Mouse (Mus musculus) lung, postnatal 10 days (tissue): ENCODE data around the gene Cntn4.
"Not testable (repeated sequence)": the region's sequence is repeated elsewhere in the genome, so short reads cannot be mapped to it uniquely, and the experiment has no call there.

ENCODE experiments used
- DNase-seq: peaks from one replicate; pipeline ENCODE4 v3.0.0; 2021

The Cntn4 gene

GRCm38 (mm10) chr6:106332933-106333332, 655.5 kb downstream of the Cntn4 start:
- DNase-seq: no peak

- DNase-seq: no peak
Observed at GRCm38 (mm10) chr6:106335066-106335465, 657.6 kb downstream of the Cntn4 start.

GRCm38 (mm10) chr6:106336805-106337204, 659.3 kb downstream of the Cntn4 start:
- DNase-seq: no peak

DNA sequence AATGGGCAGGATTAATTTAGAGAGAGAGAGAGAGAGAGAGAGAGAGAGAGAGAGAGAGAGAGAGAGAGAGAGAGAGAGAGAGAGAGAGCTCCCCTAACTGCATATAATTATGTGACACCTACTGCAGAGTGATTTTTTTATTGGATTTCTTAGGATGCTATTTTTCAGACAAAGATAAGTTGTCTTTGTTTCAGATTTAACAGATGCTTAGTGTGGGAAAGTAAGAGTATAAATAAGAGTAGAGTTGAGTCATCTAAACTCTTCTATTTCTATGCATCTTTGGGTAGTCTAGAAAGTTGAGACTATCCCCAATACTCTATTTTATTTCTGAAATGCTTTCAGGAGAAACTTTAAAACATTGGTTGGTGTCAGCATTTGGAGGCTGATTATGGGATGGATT, 660.4 kb downstream of the Cntn4 start:
- no peak for DNase-seq

GRCm38 (mm10) chr6:106341114-106341513, 663.7 kb downstream of the Cntn4 start:
- no peak for DNase-seq

DNA sequence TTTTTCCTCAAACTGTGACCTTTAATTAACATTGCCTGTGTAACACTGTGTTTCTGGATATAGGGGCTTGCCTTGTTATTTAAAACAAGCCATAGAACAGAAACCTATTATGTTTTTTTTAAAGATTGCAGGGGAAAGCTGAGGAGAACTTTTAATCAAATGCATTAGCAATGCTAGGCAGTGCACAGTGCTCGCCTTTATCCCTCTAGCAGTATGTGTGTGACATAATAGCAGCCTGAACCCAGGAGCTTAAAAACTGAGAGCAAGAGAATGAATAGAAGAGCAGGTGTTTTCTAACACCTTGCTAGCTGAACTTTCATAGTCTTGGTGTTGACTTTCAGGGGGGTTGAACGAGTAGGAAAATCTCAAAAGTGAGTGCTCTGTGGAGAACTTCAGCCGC, 672.6 kb downstream of the Cntn4 start:
- DNase-seq: no peak

DNA sequence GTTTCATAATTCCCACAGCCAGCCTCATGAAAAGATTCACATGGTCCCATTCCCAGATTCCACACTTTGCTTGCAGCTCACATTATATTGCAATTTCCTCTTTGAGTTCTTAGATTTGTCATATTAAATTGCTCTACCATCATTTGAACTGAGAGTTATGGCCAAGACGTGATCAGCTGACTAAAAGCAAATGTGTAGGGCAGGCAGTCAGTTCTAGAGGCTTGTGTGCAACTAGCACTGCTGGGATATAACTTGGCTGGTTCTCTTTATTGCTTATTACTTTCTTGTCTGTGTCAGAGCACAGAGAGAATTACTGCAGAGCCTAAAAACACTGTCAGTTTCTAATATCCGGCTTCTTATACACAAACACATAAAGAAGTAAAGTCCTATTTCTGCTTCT, 673.9 kb downstream of the Cntn4 start:
- DNase-seq: no peak

DNA sequence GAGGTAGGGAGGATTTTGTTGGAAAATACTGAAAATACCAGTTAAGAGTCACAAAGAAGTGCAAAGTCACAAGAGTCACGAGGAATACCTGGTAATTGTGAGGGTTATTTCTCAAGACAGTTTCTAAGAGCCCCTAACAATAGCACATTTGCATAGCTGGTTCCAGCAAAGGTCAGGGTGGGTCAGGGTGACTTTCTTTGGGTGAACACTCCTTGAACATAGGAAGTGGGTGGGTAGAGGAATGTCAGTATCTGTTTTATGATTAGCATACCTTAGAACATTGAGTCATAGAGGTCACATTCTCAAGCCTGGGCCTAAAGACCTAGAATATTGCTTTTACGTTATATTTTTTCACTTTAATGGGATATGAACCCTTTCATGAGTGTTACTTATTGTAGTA, 681.3 kb downstream of the Cntn4 start:
- DNase-seq: not testable (repeated sequence)

GRCm38 (mm10) chr6:106381288-106382025, 704.0 kb downstream of the Cntn4 start:
- no peak for DNase-seq

- no peak for DNase-seq
Observed at GRCm38 (mm10) chr6:106387833-106388406, 710.5 kb downstream of the Cntn4 start.

DNA sequence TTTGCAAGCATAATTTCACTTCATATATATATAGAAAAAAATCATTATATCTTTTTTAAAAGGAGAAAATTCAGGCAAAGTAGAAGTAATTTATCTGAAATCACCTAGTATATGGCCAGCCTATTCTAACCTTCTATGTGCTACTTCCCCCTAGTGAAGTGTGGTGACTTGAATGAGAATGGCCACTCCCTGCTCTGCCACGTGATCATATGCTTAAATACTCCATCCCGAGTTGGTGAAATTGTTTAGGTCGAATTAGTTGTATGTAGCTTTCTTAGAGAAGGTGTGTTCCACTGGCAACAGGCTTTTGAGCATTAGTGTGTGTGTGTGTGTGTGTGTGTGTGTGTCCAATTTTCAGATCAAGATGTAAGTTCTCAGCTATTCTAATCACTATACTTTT, 730.6 kb downstream of the Cntn4 start:
- DNase-seq: no peak

GRCm38 (mm10) chr6:106408634-106409033, 731.2 kb downstream of the Cntn4 start:
- DNase-seq: no peak

DNA sequence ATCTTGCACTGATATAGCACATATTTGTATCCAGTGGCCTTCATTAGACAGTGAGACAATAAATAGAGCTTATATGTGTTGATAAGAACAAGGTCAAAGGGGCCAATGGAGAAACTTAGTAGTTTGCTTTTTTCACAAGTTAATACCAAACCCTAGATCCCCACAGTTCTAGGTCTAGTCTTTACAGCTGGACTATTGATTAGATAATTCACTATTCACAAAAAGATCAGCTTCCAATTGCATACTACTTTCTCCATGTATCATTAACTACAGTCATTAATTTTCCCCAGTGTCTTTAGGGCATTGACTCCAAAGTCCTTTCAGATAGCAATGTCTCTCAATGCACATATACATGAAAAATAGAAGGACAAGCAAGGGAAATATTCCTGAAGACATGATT, 745.5 kb downstream of the Cntn4 start:
- no peak for DNase-seq

DNA sequence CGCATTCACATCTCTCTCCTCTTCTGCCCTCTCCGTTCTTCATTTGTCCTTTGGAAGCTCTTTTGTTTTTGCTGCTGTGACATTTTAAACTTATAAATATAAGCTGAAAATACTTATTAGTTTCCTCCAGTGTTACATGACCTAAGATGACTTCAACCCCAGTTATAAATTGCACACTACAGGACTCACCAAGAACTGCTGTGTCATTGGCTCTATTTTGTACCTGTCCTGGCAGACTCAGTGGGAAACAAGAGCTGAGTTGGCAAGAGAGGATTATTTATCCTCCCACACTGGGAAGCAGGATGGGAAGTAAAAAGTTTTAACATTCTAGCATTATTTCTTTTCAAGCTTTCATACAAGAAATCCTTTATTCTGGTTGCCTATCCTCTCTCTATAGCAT, 746.0 kb downstream of the Cntn4 start:
- DNase-seq: no peak

DNA sequence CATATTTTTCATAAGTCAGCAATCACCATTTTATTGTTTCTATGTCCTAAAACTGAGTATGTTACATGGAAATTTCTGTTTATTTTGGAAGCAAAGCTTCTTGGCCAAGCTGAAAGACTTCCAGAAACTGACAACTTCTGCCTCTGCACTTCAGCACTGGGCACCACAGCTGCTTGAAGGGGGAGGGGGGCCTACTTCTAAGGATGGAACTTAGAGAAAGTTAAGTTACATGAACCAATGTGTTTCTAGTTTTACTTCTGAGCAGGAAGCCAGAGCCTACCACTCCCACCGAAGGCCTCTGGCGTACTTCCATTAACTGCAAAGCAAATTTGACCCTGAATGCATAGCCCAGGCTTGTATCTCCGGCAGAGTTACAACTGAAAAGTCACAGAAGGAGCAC, 749.2 kb downstream of the Cntn4 start:
- DNase-seq: peak; percentile 22

- DNase-seq: no peak
Observed at GRCm38 (mm10) chr6:106431466-106431865, 754.0 kb downstream of the Cntn4 start.

- no peak for DNase-seq
Observed at GRCm38 (mm10) chr6:106440786-106441185, 763.3 kb downstream of the Cntn4 start.

GRCm38 (mm10) chr6:106441246-106441645, 763.8 kb downstream of the Cntn4 start:
- DNase-seq: no peak

DNA sequence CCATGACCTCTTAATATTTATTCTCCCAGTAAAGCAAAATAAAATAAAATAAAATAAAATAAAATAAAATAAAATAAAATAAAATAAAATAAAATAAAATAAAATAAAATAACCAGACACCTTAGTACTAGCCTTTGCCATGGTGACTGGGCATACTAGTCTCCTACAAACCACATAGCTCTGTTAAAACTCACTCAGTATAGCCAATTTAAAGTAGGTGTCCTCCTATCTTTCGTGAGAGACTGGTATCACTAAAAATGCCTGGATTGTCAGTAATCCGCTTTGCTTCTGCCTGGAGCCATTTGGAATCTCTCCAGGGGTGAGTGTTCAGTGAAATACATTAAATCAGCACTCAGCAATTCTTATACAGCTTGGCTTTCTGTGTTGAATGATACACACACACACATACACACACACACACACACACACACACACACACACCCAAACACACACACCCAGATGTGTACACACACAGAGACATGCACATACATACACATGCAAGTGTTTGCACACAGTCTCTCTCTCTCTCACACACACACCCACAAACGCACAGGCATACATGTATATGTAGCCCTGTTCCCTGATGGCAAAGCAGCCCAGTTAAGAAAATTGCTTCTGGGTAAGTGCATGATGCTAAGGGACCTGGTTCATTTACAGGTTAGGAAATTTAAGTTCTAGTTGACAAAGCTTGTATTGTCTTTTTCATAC, 776.8 kb downstream of the Cntn4 start:
- no peak for DNase-seq

DNA sequence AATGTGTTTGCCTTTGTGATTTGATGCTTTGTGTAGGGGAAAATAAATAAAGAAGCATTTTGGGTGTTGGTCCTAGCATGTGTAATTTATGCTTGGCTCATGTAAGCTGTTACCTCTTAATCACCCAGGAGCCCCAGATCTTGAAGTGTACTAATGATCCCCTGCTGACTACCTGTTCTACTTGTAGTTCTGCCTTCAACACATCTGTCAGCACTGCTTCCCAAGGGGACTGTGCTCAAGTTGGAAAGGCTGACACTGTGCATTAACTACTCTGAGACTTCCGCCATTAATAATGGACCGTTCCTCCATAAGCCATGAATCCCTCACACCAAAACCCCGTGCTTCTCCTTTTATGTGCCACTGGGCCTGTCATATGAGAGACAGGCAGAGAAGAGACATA, 778.2 kb downstream of the Cntn4 start:
- no peak for DNase-seq

DNA sequence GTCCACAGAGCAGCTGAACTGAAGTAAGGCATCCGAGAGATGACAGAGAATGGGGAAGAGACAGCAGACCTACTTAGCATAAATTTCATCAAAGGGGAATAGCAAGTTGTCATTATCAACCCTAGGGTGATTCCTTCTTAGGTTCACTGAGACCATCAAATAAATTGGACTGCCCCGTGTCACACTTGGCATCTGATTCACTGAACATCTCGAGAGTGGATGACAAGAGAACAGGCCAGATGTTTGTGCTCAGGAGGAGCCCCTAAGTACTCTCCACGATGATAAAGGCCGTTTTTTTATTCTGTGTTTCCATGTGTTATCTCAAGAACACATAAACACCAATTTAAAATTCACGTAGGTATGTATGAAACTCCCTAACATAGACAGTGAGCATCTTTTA, 780.7 kb downstream of the Cntn4 start:
- no peak for DNase-seq

DNA sequence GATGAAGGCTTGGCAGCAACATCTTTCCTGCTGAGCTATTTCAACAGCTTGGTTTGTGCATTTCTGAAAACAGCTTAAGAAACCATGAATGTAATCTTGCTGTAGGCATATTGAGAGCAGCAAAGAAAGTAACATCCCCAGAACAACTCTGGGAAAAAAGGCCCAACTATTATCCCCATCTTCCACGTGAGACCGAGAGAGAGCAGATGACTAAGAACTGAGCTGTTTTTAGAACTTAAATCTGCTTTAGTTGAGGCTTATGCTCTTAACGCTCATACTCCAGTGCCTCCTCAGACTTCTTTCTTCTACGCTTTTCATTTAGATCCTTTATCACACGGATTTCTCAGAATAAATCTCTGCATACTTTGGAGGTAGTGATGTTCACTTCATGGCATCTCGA, 784.9 kb downstream of the Cntn4 start:
- DNase-seq: no peak

DNA sequence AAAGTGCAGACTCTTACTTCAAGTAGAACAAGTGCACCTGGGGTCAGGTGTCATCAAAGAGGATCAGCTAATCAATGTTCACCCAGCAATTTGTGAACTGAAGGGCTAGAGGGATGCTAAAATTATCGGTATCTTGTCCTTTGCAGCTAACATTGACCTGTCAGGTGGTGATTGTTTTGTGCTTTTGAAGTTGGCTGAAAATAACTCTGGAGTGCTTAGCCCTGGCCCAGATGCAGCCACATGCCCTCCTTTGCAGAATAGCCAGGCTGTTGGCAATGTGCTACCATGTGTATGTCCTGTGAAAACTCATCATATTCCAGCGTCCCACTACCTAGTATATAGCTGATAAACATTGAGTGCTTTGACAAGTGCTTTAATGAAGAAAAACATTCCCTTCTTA, 786.4 kb downstream of the Cntn4 start:
- DNase-seq: no peak

GRCm38 (mm10) chr6:106465766-106466165, 788.3 kb downstream of the Cntn4 start:
- DNase-seq: no peak
